Mouse (Mus musculus): Measurements from ENCODE around the gene Gm42906.

Gene Gm42906

DNA sequence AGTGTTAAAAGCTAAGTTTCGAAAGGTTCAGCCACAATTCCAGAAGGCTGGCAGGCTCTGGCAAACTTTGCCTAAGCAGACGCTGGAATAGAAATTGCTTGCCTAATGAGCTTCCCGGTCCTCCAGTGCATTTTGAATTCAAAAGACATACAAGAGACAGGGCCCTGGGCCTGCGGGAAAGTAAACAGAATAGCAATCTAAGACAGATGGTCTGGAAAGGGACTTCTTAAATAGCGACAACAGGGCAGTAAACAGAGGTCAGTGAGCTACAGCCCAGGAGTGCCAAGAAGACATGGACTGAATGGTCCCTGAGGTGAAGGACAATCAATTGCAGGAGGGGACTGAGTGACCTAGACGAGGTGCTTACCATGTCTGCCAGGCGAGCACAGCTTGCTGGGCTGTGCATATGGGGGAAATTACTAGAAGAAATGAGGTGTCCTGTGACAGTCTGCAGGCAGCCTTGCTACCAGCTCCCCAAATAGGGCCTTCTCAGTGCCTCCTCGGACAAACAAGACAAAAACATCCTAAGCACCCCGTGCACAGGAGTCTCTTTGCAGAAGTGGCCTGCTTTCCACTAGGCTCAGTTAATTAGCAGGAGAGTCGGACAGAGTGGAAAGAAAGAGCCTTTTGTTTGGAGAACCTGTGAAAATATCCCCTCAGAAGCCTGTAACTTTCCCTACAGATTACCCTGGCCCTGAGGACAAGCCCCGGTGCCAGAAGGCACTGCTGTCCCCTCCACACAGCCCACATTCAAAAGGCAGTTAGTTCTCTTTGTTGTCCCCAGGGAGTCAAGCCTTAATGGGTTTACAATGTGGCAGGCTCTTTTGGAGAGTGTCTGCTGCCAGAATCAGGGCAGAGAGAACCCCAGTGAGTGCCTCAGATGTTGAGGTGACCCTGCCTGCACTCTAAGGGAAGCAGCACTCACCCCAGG lies 285.0 kb downstream of the Gm42906 start:
- peak; percentile 55 to 76 for DNase-seq

DNA sequence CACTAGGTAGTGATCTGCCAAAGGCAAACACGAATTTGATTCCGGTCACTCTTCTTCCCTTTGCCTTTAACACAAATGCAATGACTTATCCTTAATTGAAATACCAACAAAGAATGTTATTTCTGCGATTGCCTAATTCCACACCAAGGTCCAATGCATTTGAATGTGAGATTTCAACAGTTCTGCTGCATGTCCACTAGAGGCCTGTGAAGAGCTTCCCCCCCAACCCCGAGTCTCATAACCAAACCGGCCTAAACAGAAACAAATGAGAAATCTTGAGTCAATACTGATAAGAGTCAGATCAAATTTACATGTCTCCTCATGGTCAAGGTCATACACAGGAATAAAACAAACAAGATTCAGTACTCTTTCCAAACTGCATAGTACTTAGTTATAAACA lies 285.7 kb downstream of the Gm42906 start:
- peak; percentile 71 to 79 for DNase-seq

DNA sequence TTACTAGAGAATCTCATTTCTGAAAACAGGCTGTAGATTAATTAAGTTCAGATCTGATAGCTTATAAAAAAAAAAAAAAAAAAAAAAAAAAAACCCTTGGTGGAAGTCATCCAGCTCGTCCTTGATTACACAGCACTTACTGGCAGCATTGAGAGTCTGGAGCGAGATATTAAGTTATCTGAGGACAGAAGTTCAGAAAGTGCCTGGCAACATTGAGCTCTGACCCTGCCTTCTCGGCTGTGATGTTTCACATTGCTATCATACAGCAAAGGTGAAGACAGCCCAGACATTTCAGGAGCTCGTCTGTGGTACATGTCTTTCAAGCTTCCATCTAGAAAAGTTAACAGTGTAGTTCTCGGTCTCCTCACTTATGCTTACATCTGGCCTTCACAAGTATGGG lies 290.1 kb downstream of the Gm42906 start:
- no peak for DNase-seq

DNA sequence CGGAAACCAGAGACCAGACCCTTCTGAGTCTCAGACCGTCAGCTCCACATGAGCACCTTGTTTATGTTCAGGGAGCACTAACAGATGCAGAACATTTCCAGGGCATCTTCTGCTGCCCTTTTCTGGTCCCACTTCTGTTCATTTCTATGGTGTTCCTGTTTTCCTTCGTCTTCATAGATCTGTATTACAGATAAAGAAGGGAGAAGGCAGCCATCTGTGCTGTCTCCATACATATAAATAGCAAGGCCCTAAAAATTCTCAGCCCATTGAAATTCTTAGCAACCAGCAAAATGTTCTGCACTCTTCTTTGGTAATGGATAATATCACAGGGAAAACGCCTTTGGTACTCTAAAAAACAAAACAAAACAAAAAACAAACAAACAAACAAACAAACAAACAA lies 290.7 kb downstream of the Gm42906 start:
- no peak for DNase-seq

DNA sequence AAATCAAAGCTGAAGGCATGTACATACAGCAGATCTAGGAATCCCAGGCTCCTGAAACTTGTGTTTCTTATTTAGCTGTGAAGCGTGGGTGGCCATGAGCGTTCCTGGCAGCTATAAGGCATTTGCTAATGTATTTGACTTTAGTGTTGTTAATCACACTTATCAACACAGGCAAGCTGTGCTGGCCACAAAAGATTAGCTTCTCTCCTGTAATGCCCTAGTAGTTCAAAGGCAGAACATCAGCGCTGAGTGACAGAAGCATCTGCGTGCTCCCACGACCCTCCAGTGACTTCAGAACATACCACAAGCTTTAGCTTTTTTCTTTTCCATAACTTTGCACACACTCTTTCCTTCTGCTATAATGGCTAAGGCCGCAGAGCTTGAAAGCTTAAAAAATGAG lies 292.0 kb downstream of the Gm42906 start:
- DNase-seq, result no peak

DNA sequence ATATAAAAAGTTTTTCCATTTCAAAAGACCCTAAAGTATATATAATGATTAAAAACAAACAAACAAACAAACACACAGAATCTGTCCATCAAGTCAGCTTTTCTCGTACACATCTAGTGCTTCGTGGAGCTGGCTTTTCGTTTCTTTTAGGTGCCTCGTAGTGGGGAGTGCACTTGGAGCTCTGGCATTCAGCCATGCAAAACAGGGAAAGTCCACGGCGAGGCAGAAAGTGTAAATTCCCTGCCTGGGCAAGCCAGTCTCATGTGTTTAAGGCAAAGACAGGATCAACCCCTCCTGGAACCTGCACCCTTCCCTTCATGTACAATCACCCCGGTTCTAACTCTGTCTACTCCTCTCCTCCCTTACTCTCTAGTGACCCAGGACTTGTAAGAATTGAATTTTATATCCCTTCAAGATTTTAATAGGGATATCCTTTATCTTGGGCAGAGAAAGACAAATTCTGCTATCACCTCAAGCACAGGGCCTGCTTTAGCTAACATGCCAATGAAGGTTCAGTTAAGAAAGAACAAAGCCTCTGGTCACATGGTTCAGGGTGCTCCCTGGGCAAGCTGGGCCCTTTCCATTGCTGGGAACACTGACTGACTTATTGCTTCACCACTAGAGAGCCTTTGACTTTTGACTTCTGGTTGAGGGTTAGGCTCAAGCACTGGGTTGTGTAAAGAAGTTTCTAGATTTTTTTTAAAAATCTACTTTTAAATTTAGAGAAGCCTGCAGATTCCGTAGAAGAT lies 292.7 kb downstream of the Gm42906 start:
- DNase-seq, result peak in 1 of 2 experiments; percentile 61

DNA sequence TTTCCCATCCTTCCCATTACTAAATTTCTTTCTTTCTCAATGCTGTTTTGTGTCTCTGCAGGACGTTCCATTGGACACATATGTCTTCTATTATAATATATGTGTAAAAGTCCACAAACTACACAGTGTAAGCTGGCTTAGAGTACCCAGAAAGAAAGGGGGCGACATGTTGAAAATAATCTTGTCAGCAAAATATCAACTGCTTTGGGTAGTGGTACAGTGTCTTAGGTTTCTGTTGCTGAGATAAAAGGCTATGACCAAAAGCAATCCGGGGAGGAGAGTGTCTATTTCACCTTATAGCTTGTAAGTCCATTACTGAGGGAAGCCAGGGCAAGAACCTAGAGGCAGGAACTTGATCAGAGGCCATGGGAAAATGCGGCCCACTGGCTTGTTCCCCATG lies 293.8 kb downstream of the Gm42906 start:
- no peak for DNase-seq

DNA sequence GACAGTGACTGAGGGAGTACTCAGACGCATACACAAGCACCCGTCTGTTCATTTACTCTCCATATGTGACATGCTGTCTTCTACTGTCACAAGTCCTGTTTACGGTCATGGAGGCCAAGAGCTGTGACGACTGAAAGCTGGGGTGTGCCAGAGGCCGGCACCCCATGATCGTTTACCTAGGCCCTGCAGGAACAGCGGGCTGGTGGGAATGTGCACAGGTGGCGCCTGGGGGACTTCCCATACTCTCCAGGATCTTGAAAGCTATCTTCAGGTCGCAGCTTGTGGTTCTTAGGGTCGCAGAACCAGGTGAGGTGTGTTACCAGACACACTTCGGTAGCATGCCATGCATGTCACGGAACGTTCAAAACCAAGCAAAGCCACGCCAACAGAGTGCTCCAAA lies 294.2 kb downstream of the Gm42906 start:
- DNase-seq, result no peak

DNA sequence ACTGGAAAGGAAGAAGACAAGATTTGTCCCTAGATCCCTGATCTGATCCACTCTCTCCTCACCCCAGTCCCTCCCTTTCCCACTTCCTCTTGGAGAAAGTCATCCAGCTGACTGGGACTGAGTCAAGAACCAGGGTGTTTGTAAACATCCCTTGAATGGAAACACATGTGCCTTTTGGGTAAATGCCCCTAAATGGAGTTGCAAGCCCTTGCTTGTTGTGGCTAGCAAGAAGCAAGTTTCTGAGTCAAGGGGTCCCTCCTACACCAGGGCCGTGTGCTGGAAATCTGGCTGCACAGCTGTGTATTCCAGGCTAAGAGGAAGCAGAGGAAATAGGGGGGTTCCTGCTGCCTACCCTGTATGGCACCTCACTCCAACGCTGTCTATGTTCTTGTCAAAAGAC lies 298.2 kb downstream of the Gm42906 start:
- DNase-seq, result peak in 1 of 2 experiments; percentile 56

DNA sequence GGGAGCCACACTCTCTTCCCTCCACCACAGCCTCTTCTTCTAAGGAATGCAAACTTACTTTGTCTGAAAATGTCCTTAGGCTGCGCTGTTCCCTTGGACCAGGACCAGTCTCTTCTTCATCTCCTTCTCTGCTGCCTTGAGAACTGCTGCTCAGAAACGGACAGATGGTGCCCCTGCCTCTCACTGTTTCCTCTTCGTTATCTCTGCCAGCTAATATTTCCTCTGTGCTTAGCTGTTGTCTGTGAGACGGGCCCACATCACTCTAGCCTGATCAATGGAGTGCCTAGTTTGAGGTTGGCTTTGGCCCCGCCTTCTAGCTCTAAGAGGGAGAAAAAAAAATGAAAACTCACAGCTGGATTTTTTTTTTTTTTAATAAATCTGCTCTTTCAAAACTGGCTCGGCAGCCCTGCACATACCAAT lies 300.7 kb downstream of the Gm42906 start:
- peak in 1 of 2 experiments; percentile 34 for DNase-seq

DNA sequence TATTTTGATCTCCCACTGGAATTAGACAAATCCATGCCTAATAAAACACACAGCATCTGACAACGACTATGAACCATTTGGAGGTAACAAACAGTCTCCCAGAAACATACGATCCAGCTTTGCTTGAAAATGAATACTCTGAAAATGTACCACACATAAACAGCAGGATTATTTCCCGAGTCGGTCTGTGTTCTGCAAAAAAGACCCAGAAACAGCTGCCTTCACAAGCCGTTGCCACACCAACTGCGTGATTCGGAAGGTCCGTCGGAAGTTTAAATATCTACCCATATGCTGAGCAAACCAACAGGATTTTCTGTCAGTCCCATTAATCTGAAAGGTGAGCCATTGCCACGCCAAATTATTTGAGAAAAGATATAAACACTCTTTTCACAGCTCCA lies 301.4 kb downstream of the Gm42906 start:
- DNase-seq, result no peak

DNA sequence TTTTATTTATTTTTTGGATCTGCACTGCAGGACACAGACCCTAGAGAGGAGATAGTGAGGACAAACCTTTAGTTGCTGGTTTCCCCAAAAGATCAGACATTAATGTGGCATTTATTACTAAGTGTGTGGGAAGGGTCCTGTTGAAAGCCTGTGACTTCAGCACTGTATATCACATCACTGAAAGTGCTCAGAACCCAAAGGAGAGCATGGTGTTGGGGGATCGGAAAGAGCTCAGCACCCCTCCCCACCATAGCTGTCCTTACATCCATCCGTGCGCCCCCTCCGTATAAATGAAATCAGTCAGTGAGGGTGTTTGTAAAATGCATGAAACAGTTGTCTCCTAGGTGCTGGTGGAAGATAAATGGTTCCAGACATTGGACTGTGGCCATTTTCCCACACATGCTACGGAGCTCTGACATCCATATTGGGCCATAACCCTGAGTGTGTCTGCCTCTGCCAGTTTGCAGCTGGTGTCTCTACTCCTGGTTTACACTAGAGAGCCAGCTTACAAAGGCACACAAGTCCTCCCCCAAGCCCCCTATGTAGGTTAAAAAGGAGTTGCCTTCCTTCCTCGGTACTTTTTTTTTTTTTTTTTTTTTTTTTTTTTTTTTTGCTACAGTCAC lies 301.9 kb downstream of the Gm42906 start:
- peak in 1 of 2 experiments; percentile 39 for DNase-seq

DNA sequence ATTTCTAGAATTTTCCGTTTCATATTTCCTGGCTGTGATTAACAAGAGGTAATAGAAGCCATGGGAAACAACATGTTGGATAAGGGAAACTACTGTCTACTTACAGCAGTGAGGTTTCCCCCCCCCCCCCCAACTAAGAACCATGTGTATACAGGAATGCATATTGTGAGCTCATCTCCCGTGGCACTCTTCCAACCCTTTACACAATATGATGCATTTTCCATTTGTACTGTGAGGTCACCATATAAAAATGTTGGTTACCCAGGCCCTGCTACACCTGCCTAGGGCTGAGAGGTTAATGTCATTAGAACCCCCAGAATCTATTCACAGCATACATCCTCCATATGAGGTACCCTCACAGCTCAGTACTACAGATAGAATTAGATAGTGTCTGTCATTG lies 310.1 kb downstream of the Gm42906 start:
- no peak for DNase-seq

DNA sequence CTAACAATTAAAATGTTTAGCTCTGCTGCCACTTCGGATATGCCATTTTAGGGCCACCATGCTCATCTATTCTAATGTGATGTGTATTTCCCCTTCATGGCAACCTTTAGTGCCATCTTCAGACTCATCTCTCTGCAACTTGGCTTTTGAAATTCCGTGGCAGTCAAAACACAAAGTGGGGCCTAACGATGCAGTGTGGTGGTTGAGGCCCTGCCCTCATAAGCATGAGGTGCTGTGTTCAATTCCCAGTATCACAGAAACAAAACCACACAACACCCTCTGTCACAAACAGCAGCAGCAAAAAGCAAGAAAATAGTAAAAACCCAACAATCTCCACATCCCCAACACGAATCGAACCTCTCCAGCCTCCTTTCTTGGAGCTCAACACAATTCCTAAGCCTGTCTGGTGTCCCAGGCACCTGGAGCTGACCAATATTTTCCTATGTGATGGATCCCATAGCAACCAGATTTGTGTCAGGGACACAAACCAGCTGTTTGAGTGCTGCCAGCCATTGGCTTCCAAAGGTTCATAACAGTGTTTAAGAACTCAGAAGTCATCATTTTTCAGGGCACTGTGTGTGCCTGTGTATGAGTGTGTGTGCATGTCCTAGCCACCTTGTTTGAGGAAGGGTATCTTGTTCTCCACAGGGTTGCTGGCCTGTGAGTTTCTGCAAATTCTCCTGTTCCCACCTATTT lies 311.6 kb downstream of the Gm42906 start:
- peak; percentile 40 to 54 for DNase-seq

DNA sequence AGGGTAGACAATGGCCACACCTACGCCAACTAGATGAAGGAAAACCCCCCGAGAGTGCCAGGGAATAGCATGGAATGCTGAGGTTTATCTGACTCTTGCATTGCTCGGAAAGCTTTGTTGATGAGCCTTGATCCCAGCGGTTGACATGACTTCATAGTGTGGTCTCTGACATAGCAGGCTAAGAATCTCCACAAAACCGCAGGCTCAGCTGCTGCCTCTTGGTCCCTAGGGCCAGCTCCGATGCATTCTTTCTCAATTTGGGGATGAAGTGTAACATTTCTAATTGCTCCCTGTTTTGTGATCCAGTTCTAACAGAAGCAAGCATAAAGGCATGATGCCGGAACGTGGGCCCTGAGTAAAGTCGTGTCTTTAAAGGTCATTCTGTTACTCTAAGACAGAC lies 315.2 kb downstream of the Gm42906 start:
- DNase-seq, result no peak

DNA sequence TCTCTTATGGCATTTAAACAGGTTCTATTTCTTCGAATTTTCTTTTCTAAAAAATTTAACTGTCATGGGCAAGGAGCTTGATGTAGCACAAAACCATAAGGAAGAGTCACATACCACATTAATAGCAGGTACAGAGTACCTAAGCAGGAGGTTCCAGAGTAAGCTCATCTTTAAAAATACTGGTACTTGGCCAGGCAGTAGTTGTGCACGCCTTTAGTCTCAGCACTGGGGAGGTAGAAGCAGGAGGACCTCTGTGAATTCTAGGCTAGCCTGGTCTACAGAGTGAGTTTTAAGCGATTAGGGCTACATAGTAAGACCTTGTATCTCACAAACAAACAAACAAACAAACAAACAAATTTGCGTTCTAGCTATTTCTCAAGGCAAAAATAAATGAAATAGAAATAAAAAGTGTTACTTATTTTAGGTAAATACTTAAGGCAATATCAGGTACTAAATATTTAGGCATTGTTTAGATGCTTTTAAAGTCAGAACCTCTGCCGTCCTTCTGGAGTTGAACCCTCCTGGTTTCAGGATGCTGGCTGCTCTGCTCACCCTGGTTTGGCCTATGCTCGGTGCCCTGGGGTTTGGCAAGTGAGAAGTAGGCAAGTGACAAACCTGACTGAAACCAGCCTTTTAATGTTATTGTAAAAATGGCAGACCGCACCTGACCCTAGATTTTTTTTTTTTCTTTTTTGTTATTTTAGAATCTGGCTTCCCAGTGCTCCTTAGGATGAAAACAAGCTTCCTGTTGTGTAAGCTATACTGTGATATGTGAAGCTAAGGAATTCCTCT lies 316.7 kb downstream of the Gm42906 start:
- DNase-seq, result no peak

DNA sequence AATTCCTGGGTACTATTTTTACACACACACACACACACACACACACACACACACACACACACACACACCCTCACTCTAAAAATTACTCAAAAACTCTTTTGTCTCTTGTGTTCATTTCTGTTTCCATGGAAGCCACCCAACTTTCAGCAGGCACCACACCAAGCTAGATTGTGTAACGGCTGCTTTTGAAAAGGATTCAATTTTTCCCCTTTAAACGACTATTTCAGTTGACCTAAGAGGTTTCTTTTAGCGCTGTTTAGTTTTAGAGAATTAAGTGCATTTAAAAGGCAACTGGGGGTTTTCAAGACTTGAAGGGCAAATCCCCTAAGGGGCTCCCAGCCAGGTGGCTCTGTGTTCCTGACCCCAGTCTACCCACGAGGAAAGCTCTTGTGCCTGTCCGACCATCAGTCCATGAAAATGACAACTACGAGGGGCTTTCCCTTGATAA lies 317.5 kb downstream of the Gm42906 start:
- peak; percentile 44 to 54 for DNase-seq

DNA sequence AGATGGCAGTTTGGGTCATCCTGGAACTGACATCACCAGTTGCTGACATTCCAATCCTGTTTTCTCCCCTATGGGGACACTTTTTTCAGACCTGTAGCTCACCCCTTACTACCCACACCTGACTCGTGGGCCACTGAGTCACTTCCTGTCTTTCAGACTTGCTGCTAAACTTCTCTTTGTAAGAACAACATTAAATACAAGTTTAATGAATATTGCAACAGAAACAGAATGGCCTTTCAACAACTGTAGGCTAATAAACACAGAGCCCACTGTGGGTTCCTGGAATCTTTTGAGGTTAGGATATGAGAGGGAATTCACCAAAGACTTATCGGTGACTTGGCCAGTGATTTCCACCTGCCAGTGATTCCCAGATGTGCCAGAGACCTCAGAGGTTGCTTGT lies 318.1 kb downstream of the Gm42906 start:
- no peak for DNase-seq

DNA sequence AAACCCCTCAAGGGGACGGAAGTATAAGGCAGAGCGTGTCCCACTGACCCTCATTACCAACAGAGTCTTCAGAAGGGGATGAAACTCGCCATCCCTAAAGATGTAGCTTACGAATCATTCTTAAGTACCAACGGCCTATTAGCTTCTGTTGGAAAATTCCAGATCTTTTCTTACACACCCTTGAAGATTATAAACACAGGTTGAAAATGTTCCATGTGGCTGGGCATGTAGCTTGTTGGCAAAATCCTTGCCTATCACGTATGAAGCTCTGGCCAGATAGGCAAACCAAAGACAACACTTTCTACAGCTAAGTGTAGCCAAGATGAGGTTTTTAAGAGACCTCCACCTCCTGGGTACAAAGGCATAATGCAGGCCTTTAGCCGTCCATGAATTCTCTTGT lies 319.0 kb downstream of the Gm42906 start:
- DNase-seq, result no peak

DNA sequence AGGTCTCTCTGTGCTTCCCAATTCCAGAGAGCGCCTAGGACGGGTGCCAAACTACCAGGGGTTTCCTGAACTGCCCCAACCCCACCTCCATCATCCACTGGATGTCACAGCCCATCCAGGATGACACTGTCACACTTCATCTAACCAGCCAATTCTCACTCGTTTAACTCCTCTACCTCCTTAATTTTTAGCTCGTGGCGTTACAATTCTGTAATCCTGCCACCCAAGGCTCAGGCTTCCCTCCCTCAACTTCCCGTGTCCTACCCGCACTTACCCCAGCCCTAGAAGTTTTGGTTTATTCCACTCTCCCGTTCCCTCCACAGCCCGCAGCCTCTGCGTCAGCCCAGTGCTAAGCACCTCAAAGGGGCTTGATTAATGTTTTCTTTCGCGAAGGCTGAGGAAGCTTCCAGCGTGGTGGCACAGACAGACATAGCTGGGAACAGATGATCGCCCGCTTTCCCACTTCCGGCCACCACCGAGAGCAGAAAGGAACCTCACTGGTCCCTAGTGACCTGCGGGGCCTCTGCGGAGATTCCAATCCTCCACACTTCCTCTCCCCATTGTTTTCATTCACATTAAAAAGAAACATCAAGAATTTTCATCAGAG lies 319.6 kb downstream of the Gm42906 start:
- no peak for DNase-seq

DNA sequence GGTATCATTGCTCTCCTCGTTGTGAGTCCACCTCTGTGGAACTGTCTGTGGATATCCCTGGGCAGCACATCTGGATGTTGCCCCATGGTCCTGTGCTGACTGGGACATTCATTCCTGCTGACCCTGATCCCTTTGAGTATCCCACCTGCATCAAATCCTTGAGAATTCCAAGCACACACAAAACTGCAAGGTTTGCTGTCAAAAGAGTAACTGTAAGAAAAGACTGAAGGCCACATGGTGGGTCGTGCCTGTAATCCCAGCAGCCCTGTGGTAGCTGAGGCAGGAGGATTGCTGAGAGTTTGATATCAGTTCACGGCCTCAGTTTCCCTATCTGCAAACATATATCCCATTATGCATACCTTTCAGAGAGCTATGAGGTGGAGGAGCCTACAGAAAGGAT lies 321.1 kb downstream of the Gm42906 start:
- DNase-seq, result no peak
